Mouse (Mus musculus): ENCODE measurements at regions not wholly inside any gene's neighbourhood (a gene's known extent, or its start where the extent isn't known, plus 50 kb on each side); places are given as distances from the start of the nearest gene placed in this dataset.

GRCm38 (mm10) chr3:39461561-39461960, 574.8 kb downstream of the Fat4 start:
- H3K36me3 ChIP-seq: no peaks in the 10 kb centered on the region
- H3K9ac ChIP-seq (replicated peaks): no peak overlapping the region
- H3K4me3 ChIP-seq (replicated peaks): no peak overlapping the region
- H3K4me1 ChIP-seq: 0 out of 2 replicates have a peak, but pooled peaks cover 3% of the 10 kb centered on the region
- 93% methylated on average over 4 of the region's 4 CpGs for WGBS
- no peaks in the 10 kb centered on the region for H3K27me3 ChIP-seq (replicated peaks)
- H3K4me2 ChIP-seq: no peak overlapping the region
- H3K27ac ChIP-seq (replicated peaks): no peak overlapping the region
- ATAC-seq (ENCODE audit: low FRiP score): no peak
- H3K9me3 ChIP-seq (replicated peaks): no peaks in the 10 kb centered on the region

- H3K36me3 ChIP-seq: no peaks in the 10 kb centered on the region
- H3K4me2 ChIP-seq: no peak overlapping the region
- no peaks in the 10 kb centered on the region for H3K27me3 ChIP-seq (replicated peaks)
- H3K4me1 ChIP-seq: 0 out of 2 replicates have a peak, but pooled peaks cover under 1% of the 10 kb centered on the region
- 76% methylated on average over 3 of the region's 3 CpGs for WGBS
- no peak overlapping the region for H3K27ac ChIP-seq (replicated peaks)
- no peak overlapping the region for H3K9ac ChIP-seq (replicated peaks)
- no peaks in the 10 kb centered on the region for H3K9me3 ChIP-seq (replicated peaks)
- no peak for ATAC-seq (ENCODE audit: low FRiP score)
- no peak overlapping the region for H3K4me3 ChIP-seq (replicated peaks)
Measured at GRCm38 (mm10) chr3:39465811-39466210, 579.1 kb downstream of the Fat4 start.

GRCm38 (mm10) chr3:39489392-39489791, 602.7 kb downstream of the Fat4 start:
- Histone ChIP-seq H3K4me3 (replicated peaks) (no peak overlapping the region), H3K9me3 (replicated peaks) (no peaks in the 10 kb centered on the region), H3K9ac (replicated peaks) (no peak overlapping the region), H3K4me2 (no peak overlapping the region), H3K4me1 (no peaks in the 10 kb centered on the region), H3K27me3 (replicated peaks) (no peaks in the 10 kb centered on the region), H3K36me3 (no peaks in the 10 kb centered on the region), H3K27ac (replicated peaks) (no peak overlapping the region)
- ATAC-seq (ENCODE audit: low FRiP score): no peak
- 69% methylated on average over 7 of the region's 7 CpGs for WGBS

- ATAC-seq (ENCODE audit: low FRiP score): no peak
- H3K4me3 ChIP-seq (replicated peaks): no peak overlapping the region
- H3K4me1 ChIP-seq: no peaks in the 10 kb centered on the region
- 93% methylated on average over 3 of the region's 3 CpGs for WGBS
- H3K9me3 ChIP-seq (replicated peaks): no peaks in the 10 kb centered on the region
- H3K27ac ChIP-seq (replicated peaks): no peak overlapping the region
- H3K27me3 ChIP-seq (replicated peaks): no peaks in the 10 kb centered on the region
- H3K36me3 ChIP-seq: no peaks in the 10 kb centered on the region
- H3K9ac ChIP-seq (replicated peaks): no peak overlapping the region
- no peak overlapping the region for H3K4me2 ChIP-seq
Measured at GRCm38 (mm10) chr3:39494363-39494762, 607.6 kb downstream of the Fat4 start.

GRCm38 (mm10) chr3:39528087-39528486, 641.3 kb downstream of the Fat4 start:
- H3K27me3 ChIP-seq (replicated peaks): no peaks in the 10 kb centered on the region
- no peak overlapping the region for H3K27ac ChIP-seq (replicated peaks)
- ATAC-seq (ENCODE audit: low FRiP score): no peak
- no peaks in the 10 kb centered on the region for H3K4me1 ChIP-seq
- H3K4me2 ChIP-seq: no peak overlapping the region
- WGBS: 92% methylated on average over 5 of the region's 5 CpGs
- no peaks in the 10 kb centered on the region for H3K9me3 ChIP-seq (replicated peaks)
- no peak overlapping the region for H3K9ac ChIP-seq (replicated peaks)
- H3K36me3 ChIP-seq: no peaks in the 10 kb centered on the region
- H3K4me3 ChIP-seq (replicated peaks): no peak overlapping the region

- Histone ChIP-seq H3K9me3 (replicated peaks) (no peaks in the 10 kb centered on the region), H3K9ac (replicated peaks) (no peak overlapping the region), H3K27ac (replicated peaks) (no peak overlapping the region), H3K4me1 (peaks cover 6% of the 10 kb centered on the region; the same call in 1 of the 2 replicates), H3K4me2 (no peak overlapping the region), H3K36me3 (no peaks in the 10 kb centered on the region), H3K4me3 (replicated peaks) (no peak overlapping the region), H3K27me3 (replicated peaks) (no peaks in the 10 kb centered on the region)
- no peak for ATAC-seq (ENCODE audit: low FRiP score)
- 83% methylated on average over 2 of the region's 2 CpGs for WGBS
Measured at GRCm38 (mm10) chr3:39537515-39537914, 650.8 kb downstream of the Fat4 start.

- no peak for ATAC-seq (ENCODE audit: low FRiP score)
- 68% methylated on average over 7 of the region's 7 CpGs for WGBS
- no peak overlapping the region for H3K9ac ChIP-seq (replicated peaks)
- no peak overlapping the region for H3K4me3 ChIP-seq (replicated peaks)
- no peaks in the 10 kb centered on the region for H3K9me3 ChIP-seq (replicated peaks)
- no peaks in the 10 kb centered on the region for H3K4me1 ChIP-seq
- no peaks in the 10 kb centered on the region for H3K36me3 ChIP-seq
- H3K4me2 ChIP-seq: no peak overlapping the region
- no peak overlapping the region for H3K27ac ChIP-seq (replicated peaks)
- no peaks in the 10 kb centered on the region for H3K27me3 ChIP-seq (replicated peaks)
Measured at GRCm38 (mm10) chr3:39540530-39541118, 653.9 kb downstream of the Fat4 start.

- Histone ChIP-seq H3K4me2 (no peak overlapping the region), H3K36me3 (no peaks in the 10 kb centered on the region), H3K9me3 (replicated peaks) (no peaks in the 10 kb centered on the region), H3K27ac (replicated peaks) (no peak overlapping the region), H3K9ac (replicated peaks) (no peak overlapping the region), H3K4me3 (replicated peaks) (no peak overlapping the region), H3K4me1 (no peaks in the 10 kb centered on the region), H3K27me3 (replicated peaks) (no peaks in the 10 kb centered on the region)
- ATAC-seq (ENCODE audit: low FRiP score): no peak
- 89% methylated on average over 3 of the region's 3 CpGs for WGBS
Measured at GRCm38 (mm10) chr3:39559460-39560041, 672.8 kb downstream of the Fat4 start.

- no peak overlapping the region for H3K4me2 ChIP-seq
- no peak overlapping the region for H3K27ac ChIP-seq (replicated peaks)
- ATAC-seq (ENCODE audit: low FRiP score): no peak
- WGBS: 79% methylated on average over 1 of the region's 1 CpGs
- H3K4me1 ChIP-seq: no peaks in the 10 kb centered on the region
- H3K36me3 ChIP-seq: no peaks in the 10 kb centered on the region
- no peaks in the 10 kb centered on the region for H3K9me3 ChIP-seq (replicated peaks)
- H3K4me3 ChIP-seq (replicated peaks): no peak overlapping the region
- H3K27me3 ChIP-seq (replicated peaks): no peaks in the 10 kb centered on the region
- H3K9ac ChIP-seq (replicated peaks): no peak overlapping the region
Measured at GRCm38 (mm10) chr3:39560951-39561350, 674.2 kb downstream of the Fat4 start.

GRCm38 (mm10) chr3:39571444-39572237, 684.9 kb downstream of the Fat4 start:
- Histone ChIP-seq H3K9me3 (replicated peaks) (no peaks in the 10 kb centered on the region), H3K27ac (replicated peaks) (no peak overlapping the region), H3K4me1 (no peaks in the 10 kb centered on the region), H3K27me3 (replicated peaks) (no peaks in the 10 kb centered on the region), H3K4me2 (no peak overlapping the region), H3K36me3 (no peaks in the 10 kb centered on the region), H3K9ac (replicated peaks) (no peak overlapping the region), H3K4me3 (replicated peaks) (no peak overlapping the region)
- 75% methylated on average over 5 of the region's 5 CpGs for WGBS
- ATAC-seq (ENCODE audit: low FRiP score): no peak

GRCm38 (mm10) chr3:39575200-39575599, 688.5 kb downstream of the Fat4 start:
- Histone ChIP-seq H3K4me1 (no peaks in the 10 kb centered on the region), H3K9ac (replicated peaks) (no peak overlapping the region), H3K27ac (replicated peaks) (no peak overlapping the region), H3K4me3 (replicated peaks) (no peak overlapping the region), H3K36me3 (no peaks in the 10 kb centered on the region), H3K9me3 (replicated peaks) (no peaks in the 10 kb centered on the region), H3K4me2 (no peak overlapping the region), H3K27me3 (replicated peaks) (no peaks in the 10 kb centered on the region)
- WGBS: 85% methylated on average over 3 of the region's 3 CpGs
- ATAC-seq (ENCODE audit: low FRiP score): no peak

GRCm38 (mm10) chr3:39591312-39591711, 704.6 kb downstream of the Fat4 start:
- Histone ChIP-seq H3K4me3 (replicated peaks) (no peak overlapping the region), H3K9ac (replicated peaks) (no peak overlapping the region), H3K27me3 (replicated peaks) (no peaks in the 10 kb centered on the region), H3K27ac (replicated peaks) (no peak overlapping the region), H3K4me2 (no peak overlapping the region), H3K4me1 (no peaks in the 10 kb centered on the region), H3K36me3 (no peaks in the 10 kb centered on the region), H3K9me3 (replicated peaks) (no peaks in the 10 kb centered on the region)
- WGBS: 85% methylated on average over 2 of the region's 2 CpGs
- ATAC-seq (ENCODE audit: low FRiP score): no peak
